Mouse (Mus musculus): ENCODE measurements at regions not wholly inside any gene's neighbourhood (a gene's known extent, or its start where the extent isn't known, plus 50 kb on each side); places are given as distances from the start of the nearest gene placed in this dataset.
A peak's percentile ranks its signal among the peaks of the same experiment; 100 is the strongest.

DNA sequence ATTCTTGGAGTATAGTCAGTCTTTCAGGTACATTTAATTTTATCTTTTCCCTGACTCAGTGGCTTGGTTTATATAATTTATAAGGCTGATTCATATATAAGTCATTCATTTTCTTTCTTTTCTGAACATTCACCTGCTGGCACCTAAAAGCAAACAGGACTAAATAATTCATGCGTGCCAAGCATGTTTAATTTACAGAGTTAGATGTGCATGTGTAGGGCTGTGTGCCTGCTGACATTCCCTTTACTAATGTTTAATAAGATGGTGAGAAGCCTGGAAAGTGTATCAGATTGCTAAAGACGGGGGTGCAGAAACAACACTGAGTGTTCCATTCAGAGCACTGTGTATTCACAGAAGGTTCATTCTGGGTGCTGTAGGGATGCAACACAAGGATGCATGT lies 229.0 kb downstream of the Rpl10l start:
- Histone ChIP-seq H3K9ac (ENCODE audit: low read depth, poor library complexity, severe bottlenecking) (no peak overlapping the region), H3K27ac (ENCODE audit: insufficient read depth, low read length) (no peak overlapping the region), H3K4me3 (ENCODE audit: low read depth, low read length) (no peak overlapping the region), H3K4me1 (ENCODE audit: control insufficient read depth, insufficient read depth, low read length) (no peaks in the 10 kb centered on the region), H3K27me3 (ENCODE audit: control insufficient read depth, insufficient read depth, low read length, poor library complexity, severe bottlenecking) (no peaks in the 10 kb centered on the region), H3K9me3 (replicated peaks; ENCODE audit: control insufficient read depth, insufficient read depth, low read length, poor library complexity, severe bottlenecking) (no peaks in the 10 kb centered on the region), H3K36me3 (ENCODE audit: control insufficient read depth, insufficient read depth, low read length, poor library complexity, severe bottlenecking) (no peaks in the 10 kb centered on the region)
- TF ChIP-seq CTCF (IDR thresholded peaks at IDR 0.05; ENCODE audit: low read depth, low read length) (no peak), EP300 (IDR thresholded peaks at IDR 0.05; ENCODE audit: insufficient read depth, low read depth, low read length) (no peak), POLR2A (IDR thresholded peaks at IDR 0.05; ENCODE audit: insufficient read depth, low read length) (no peak)

DNA sequence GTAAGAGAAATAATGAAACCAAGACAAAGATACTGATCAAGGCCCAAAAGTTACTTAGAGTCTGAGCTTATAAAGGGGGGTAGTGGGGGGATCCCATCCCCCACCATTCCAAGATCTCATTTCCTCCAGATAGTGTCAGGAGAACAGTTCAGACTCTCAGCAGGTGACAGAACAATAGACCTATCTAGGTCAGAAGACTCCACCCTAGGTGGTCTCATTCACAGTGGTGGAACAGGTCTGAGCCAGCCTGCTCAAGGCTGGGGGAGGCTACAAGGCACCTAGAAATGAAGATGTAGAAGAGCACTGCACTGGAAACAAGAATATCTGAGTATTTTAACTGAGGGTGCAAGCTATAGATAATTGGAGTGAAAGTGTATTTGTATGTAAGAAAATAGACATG lies 235.3 kb downstream of the Rpl10l start:
- no peak for TF ChIP-seq POLR2A (IDR thresholded peaks at IDR 0.05; ENCODE audit: insufficient read depth, low read length)
- TF ChIP-seq EP300 (IDR thresholded peaks at IDR 0.05; ENCODE audit: insufficient read depth, low read depth, low read length), result peak; percentile 78
- no peak overlapping the region for H3K27ac ChIP-seq (ENCODE audit: insufficient read depth, low read length)
- H3K36me3 ChIP-seq (ENCODE audit: control insufficient read depth, insufficient read depth, low read length, poor library complexity, severe bottlenecking), result no peaks in the 10 kb centered on the region
- H3K9ac ChIP-seq (ENCODE audit: low read depth, poor library complexity, severe bottlenecking), result no peak overlapping the region
- H3K27me3 ChIP-seq (ENCODE audit: control insufficient read depth, insufficient read depth, low read length, poor library complexity, severe bottlenecking), result no peaks in the 10 kb centered on the region
- no peak overlapping the region for H3K4me3 ChIP-seq (ENCODE audit: low read depth, low read length)
- H3K9me3 ChIP-seq (replicated peaks; ENCODE audit: control insufficient read depth, insufficient read depth, low read length, poor library complexity, severe bottlenecking), result no peaks in the 10 kb centered on the region
- H3K4me1 ChIP-seq (ENCODE audit: control insufficient read depth, insufficient read depth, low read length), result no peaks in the 10 kb centered on the region

DNA sequence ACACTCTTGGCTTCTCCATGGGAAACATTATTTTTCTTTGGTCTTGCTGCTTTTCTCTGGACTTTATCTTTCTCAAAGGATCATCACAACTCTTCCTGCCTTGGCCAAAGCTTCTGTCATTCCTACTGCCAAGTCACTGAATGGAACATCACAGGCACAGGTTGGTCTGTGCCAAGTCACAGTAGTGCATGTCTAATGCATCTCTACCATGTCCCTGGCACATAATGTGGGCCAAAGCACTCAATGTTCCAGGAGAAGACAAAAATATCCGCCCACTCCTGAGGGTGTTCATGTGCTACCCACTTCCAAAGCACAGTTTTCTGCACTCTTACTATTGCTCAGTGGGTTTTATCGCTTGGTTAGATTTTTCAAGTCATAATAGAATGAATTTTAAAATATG lies 247.9 kb downstream of the Rpl10l start:
- no peaks in the 10 kb centered on the region for H3K36me3 ChIP-seq (ENCODE audit: control insufficient read depth, insufficient read depth, low read length, poor library complexity, severe bottlenecking)
- no peak overlapping the region for H3K9ac ChIP-seq (ENCODE audit: low read depth, poor library complexity, severe bottlenecking)
- H3K4me1 ChIP-seq (ENCODE audit: control insufficient read depth, insufficient read depth, low read length), result no peaks in the 10 kb centered on the region
- no peaks in the 10 kb centered on the region for H3K9me3 ChIP-seq (replicated peaks; ENCODE audit: control insufficient read depth, insufficient read depth, low read length, poor library complexity, severe bottlenecking)
- no peaks in the 10 kb centered on the region for H3K27me3 ChIP-seq (ENCODE audit: control insufficient read depth, insufficient read depth, low read length, poor library complexity, severe bottlenecking)
- H3K4me3 ChIP-seq (ENCODE audit: low read depth, low read length), result no peak overlapping the region
- no peak overlapping the region for H3K27ac ChIP-seq (ENCODE audit: insufficient read depth, low read length)
- TF ChIP-seq POLR2A (IDR thresholded peaks at IDR 0.05; ENCODE audit: insufficient read depth, low read length), result no peak
- no peak for TF ChIP-seq CTCF (IDR thresholded peaks at IDR 0.05; ENCODE audit: low read depth, low read length)
- no peak for TF ChIP-seq EP300 (IDR thresholded peaks at IDR 0.05; ENCODE audit: insufficient read depth, low read depth, low read length)

DNA sequence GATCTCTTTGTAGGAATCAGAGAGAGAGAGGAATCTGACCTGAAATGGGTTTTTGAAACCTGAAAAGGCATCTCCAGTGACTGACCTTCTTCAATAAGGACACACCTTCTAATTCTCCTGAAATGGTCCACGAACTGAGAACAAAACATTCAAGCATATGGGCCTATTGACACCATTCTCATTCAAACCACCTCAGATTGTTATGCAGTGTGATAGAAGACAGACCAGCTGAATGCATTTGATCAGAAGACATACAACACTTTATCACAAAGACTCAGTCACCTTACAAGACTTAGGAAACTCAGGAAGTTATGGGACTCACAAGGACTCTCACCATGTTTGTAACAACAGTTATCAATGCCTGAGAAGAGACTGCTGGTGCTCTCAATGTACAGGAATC lies 256.7 kb downstream of the Rpl10l start:
- no peaks in the 10 kb centered on the region for H3K27me3 ChIP-seq (ENCODE audit: control insufficient read depth, insufficient read depth, low read length, poor library complexity, severe bottlenecking)
- no peaks in the 10 kb centered on the region for H3K9me3 ChIP-seq (replicated peaks; ENCODE audit: control insufficient read depth, insufficient read depth, low read length, poor library complexity, severe bottlenecking)
- H3K4me1 ChIP-seq (ENCODE audit: control insufficient read depth, insufficient read depth, low read length), result no peaks in the 10 kb centered on the region
- no peak overlapping the region for H3K27ac ChIP-seq (ENCODE audit: insufficient read depth, low read length)
- H3K9ac ChIP-seq (ENCODE audit: low read depth, poor library complexity, severe bottlenecking), result no peak overlapping the region
- no peaks in the 10 kb centered on the region for H3K36me3 ChIP-seq (ENCODE audit: control insufficient read depth, insufficient read depth, low read length, poor library complexity, severe bottlenecking)
- no peak overlapping the region for H3K4me3 ChIP-seq (ENCODE audit: low read depth, low read length)
- no peak for TF ChIP-seq CTCF (IDR thresholded peaks at IDR 0.05; ENCODE audit: low read depth, low read length)
- TF ChIP-seq POLR2A (IDR thresholded peaks at IDR 0.05; ENCODE audit: insufficient read depth, low read length), result no peak
- TF ChIP-seq EP300 (IDR thresholded peaks at IDR 0.05; ENCODE audit: insufficient read depth, low read depth, low read length), result no peak

DNA sequence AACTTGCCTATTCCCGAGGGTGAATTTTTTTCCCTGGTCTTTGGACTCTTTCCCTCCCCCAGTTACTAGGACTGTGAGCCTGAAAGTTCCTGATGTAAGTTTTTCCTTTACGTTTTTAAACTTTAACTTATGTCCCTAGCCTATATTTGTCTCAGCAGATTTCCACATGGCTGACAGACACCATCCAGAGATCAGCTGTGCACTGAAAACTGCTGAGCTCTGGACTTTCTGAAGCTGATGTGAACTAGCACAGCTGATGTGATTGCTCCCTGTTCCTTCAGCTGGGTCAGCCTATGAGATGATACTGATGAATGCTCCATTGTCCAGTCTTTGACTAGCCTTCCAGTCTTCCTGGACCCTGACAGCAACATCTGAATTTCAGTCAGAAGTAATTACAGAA lies 271.5 kb downstream of the Rpl10l start:
- H3K36me3 ChIP-seq (ENCODE audit: control insufficient read depth, insufficient read depth, low read length, poor library complexity, severe bottlenecking), result no peaks in the 10 kb centered on the region
- no peaks in the 10 kb centered on the region for H3K27me3 ChIP-seq (ENCODE audit: control insufficient read depth, insufficient read depth, low read length, poor library complexity, severe bottlenecking)
- 0 out of 2 replicates have a peak, but pooled peaks cover 5% of the 10 kb centered on the region for H3K9me3 ChIP-seq (replicated peaks; ENCODE audit: control insufficient read depth, insufficient read depth, low read length, poor library complexity, severe bottlenecking)
- no peak overlapping the region for H3K9ac ChIP-seq (ENCODE audit: low read depth, poor library complexity, severe bottlenecking)
- no peak overlapping the region for H3K27ac ChIP-seq (ENCODE audit: insufficient read depth, low read length)
- TF ChIP-seq POLR2A (IDR thresholded peaks at IDR 0.05; ENCODE audit: insufficient read depth, low read length), result no peak
- TF ChIP-seq EP300 (IDR thresholded peaks at IDR 0.05; ENCODE audit: insufficient read depth, low read depth, low read length), result no peak
- TF ChIP-seq CTCF (IDR thresholded peaks at IDR 0.05; ENCODE audit: low read depth, low read length), result no peak
- no peak overlapping the region for H3K4me3 ChIP-seq (ENCODE audit: low read depth, low read length)
- no peaks in the 10 kb centered on the region for H3K4me1 ChIP-seq (ENCODE audit: control insufficient read depth, insufficient read depth, low read length)

All from ES-Bruce4 (cell line).